8 mouse cellular contexts compared by ENCODE assay signal in the genomic region with DNA sequence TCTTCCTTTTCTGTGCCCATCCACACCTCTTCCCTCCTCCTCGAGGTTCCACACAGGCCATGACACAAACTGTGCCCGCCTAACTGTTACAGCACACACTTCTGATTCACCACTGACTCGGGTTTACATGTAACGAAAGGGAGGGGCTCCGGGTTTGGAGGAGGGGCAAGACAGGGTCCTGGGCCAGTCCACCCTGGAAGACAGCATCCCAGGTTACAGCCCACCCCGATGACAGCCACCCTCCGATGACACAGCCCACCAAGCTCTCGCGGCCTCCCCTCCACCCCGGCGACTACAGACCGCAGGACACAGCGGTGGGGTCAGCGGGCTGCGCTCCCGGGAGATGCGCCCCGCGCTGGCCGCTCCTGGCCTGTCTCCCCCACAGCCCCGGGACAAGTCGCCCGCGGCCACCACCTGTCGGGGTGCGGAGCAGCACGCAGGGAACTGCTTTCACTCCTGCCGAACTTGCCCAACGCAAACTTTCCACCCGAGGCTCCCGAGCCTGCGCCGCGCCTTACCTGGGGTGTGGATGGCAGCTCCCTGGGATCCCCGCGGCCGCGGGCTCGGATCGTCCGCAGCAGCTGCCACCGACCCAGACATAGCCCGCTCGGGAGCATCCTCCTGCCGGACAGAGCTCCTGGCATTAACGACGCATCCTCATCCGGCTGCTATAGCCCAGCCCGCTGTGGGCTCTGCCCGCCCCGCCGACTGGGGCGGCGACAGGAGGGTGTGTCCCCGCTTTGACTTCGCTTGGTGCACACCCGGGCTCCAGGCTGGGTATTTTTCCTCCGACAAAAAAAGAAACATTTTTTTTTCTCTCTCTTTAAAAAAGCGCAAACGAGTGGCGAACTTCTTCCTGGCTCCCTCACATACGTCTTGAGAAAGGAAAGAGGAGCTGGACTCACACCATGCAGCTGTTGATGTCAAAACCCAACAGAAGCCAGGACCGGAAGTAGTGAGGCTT. TPM values are rescaled to one million over a fixed set of nuclear protein-coding genes. Genes with fewer than 3 reads are reported as not detected.
DNase-seq lines count a peak whose midpoint lies in the region.

TSS of gene Mcub (minus strand) at position 775 of the 964 bp plus-strand sequence.

- no peaks in the 10 kb centered on the region for H3K9me3 ChIP-seq in limb, embryonic 10.5 days (replicated peaks)
- no peaks in the 10 kb centered on the region for H3K9me3 ChIP-seq in midbrain, embryonic 10.5 days (replicated peaks)

- peaks cover 28% of the 10 kb centered on the region for H3K4me1 ChIP-seq in limb, embryonic 10.5 days
- H3K4me1 ChIP-seq in midbrain, embryonic 10.5 days: peaks cover 20% of the 10 kb centered on the region

- H3K27ac ChIP-seq in limb, embryonic 10.5 days: peak within 1 kb of the TSS; percentile 84
- H3K27ac ChIP-seq in midbrain, embryonic 10.5 days (replicated peaks): 0 out of 2 replicates have a peak within 1 kb of the TSS, but pooled peaks have one; percentile 2

- peaks cover 38% of the 10 kb centered on the region for H3K27me3 ChIP-seq in limb, embryonic 10.5 days (ENCODE audit: low read depth, poor library complexity, severe bottlenecking)
- peaks cover 46% of the 10 kb centered on the region for H3K27me3 ChIP-seq in midbrain, embryonic 10.5 days (ENCODE audit: low read depth, poor library complexity, severe bottlenecking)

- WGBS in limb, embryonic 10.5 days: 1% methylated on average over 63 of the region's 63 CpGs
- WGBS in midbrain, embryonic 10.5 days: under 1% methylated on average over 63 of the region's 63 CpGs

- peak within 1 kb of the TSS; percentile 70 for H3K4me3 ChIP-seq in limb, embryonic 10.5 days
- peak within 1 kb of the TSS; percentile 67 for H3K4me3 ChIP-seq in midbrain, embryonic 10.5 days

- intact Hi-C loops in heart, postnatal 25 days (cut with DNase I): loop anchor here (5.0 kb wide), 1 partner anchor 37 kb away; no protein-coding TSS in a partner anchor

- peak; percentile 39 to 46 for DNase-seq in B cell, adult 2 months
- peak; percentile 58 to 79 for DNase-seq in adrenal gland, adult (ENCODE audit: inconsistent age in 2 of 2, low spot score in 1 of 2)
- peak; percentile 30 for DNase-seq in fibroblast of lung, adult 2 months (ENCODE audit: low read depth)
- DNase-seq in heart, postnatal 25 days (ENCODE audit: low spot score): peak; percentile 31
- DNase-seq in limb, embryonic 10.5 days (ENCODE audit: low spot score): peak; percentile 67
- DNase-seq in midbrain, embryonic 10.5 days (ENCODE audit: low spot score): peak; percentile 61
- DNase-seq in spleen, postnatal 10 days (ENCODE audit: low spot score in 2 of 2): peak; percentile 10 to 50
- no peak for DNase-seq in frontal cortex, adult 2 months (ENCODE audit: extremely low spot score in 1 of 2, low spot score in 1 of 2)

- no peaks in the 10 kb centered on the region for H3K36me3 ChIP-seq in limb, embryonic 10.5 days
- no peaks in the 10 kb centered on the region for H3K36me3 ChIP-seq in midbrain, embryonic 10.5 days

RNA-seq across cellular contexts. Expression of gene Mcub, which starts in this region (rescaled TPM):
- total RNA-seq in heart, postnatal 25 days (2021): 1 to 10 TPM; 1.8 to 2.2 TPM
- polyA plus RNA-seq in limb, embryonic 10.5 days (2016; fragmentation: Nextera tagmentation; extraction: Ambion mirVana): 8.5 and 10.3 TPM in 2 replicates
- polyA plus RNA-seq in midbrain, embryonic 10.5 days (2016; fragmentation: Nextera tagmentation; extraction: Ambion mirVana): 2.6 and 2.7 TPM in 2 replicates
- polyA plus RNA-seq in frontal cortex, adult 2 months (2012; rRNA removed): 8.5 and 9.3 TPM in 2 replicates

Comparison
In these comparisons a context has a peak if more than half of its experiments do, and no peak if none do; other contexts are left out.
1. DNase-seq: peak in B cell, adult 2 months (2 of 2), adrenal gland, adult (2 of 2), fibroblast of lung, adult 2 months (single experiment), heart, postnatal 25 days (single experiment), limb, embryonic 10.5 days (single experiment), midbrain, embryonic 10.5 days (single experiment) and spleen, postnatal 10 days (2 of 2); none in frontal cortex, adult 2 months (0 of 2).